In the genomic region with DNA sequence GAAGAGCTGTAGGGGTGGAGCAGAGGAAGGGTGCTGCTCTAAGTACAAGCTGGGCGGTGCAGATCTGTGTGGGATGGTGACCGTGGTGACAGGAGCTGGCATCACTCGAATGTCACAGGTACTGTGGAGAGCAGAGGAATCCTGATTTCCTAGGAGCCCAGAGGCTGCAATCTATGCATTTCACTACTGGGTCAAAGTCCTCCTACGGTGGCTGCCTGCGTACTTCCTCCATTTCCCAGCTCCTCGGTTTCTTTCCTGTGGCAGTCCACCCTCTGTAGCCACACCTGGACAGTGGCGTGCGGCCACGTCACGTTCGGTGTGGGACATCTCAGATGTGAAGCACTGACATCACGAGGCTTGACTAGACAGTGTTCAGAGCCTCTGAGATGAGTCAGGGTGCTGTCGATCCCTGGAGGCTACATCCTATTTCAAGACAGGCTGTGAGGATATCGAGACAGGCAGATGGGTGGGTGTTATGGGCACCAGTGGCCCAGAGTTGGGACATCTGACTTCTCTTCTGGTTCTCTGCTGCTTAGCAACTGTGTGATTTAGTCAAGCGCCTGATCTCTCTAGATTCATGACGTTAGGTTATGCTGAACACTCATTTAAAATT, we compare ENCODE assay signal across 17 mouse cellular contexts. TPM values are rescaled to one million over a fixed set of nuclear protein-coding genes. Genes with fewer than 3 reads are reported as not detected.
DNase-seq lines count a peak whose midpoint lies in the region; ATAC-seq and TF ChIP-seq lines count a peak whose summit lies in the region.
"Had no signal": no experiment of that assay in that cellular context is flagged by ENCODE, and none has a peak within 500 bp of the region (broad histone marks: within the 10 kb centered on the region; RNA-seq: fewer than 3 reads in every experiment).

No protein-coding gene starts in this region.

- DNase-seq in heart, adult 11 months, result peak; percentile 93
- DNase-seq in heart, postnatal 4 days, result no peak
- no peak for DNase-seq in lung, postnatal 0 days (ENCODE audit: low spot score)
- no peak for DNase-seq in lung, adult 2 months
- DNase-seq in urinary bladder, postnatal 14 days (ENCODE audit: low spot score), result no peak
- DNase-seq: adrenal gland, postnatal 14 days; cerebellum, postnatal 14 days; heart, adult 2 months; heart, postnatal 14 days; thymus, postnatal 4 days had no signal

- peaks cover 36% of the 10 kb centered on the region for H3K4me1 ChIP-seq in lung, postnatal 0 days (ENCODE audit: insufficient read depth, low read depth, low read length)
- H3K4me1 ChIP-seq in lung, adult 2 months (ENCODE audit: control insufficient read depth, insufficient read depth, low read length), result peaks cover 49% of the 10 kb centered on the region
- H3K4me1 ChIP-seq in neural tube, embryonic 15.5 days, result peaks cover 9% of the 10 kb centered on the region; the same call in 1 of the 2 replicates

- H3K4me3 ChIP-seq in lung, postnatal 0 days (ENCODE audit: low read depth, low read length), result no peak overlapping the region
- H3K4me3 ChIP-seq in lung, adult 2 months (replicated peaks; ENCODE audit: extremely low read depth, low read depth, low read length), result no peak overlapping the region
- H3K4me3 ChIP-seq in neural tube, embryonic 15.5 days (replicated peaks), result no peak overlapping the region
- H3K4me3 ChIP-seq: erythroblast, embryonic 14.5 days; heart, adult 2 months had no signal

- no peak overlapping the region for H3K4me2 ChIP-seq in lung, postnatal 0 days (replicated peaks; ENCODE audit: low read depth, low read length)
- H3K4me2 ChIP-seq in neural tube, embryonic 15.5 days, result no peak overlapping the region

- H3K9ac ChIP-seq in lung, postnatal 0 days (replicated peaks; ENCODE audit: low read depth), result no peak overlapping the region
- H3K9ac ChIP-seq in neural tube, embryonic 15.5 days (replicated peaks), result no peak overlapping the region
- H3K9ac ChIP-seq: liver, embryonic 14.5 days had no signal

- H3K27ac ChIP-seq in lung, postnatal 0 days (ENCODE audit: low read length), result peak overlapping the region; percentile 94
- no peak overlapping the region for H3K27ac ChIP-seq in neural tube, embryonic 15.5 days (replicated peaks)
- H3K27ac ChIP-seq: kidney, postnatal 0 days; liver, embryonic 14.5 days had no signal

- no peak for TF ChIP-seq CTCF in lung, postnatal 0 days (IDR thresholded peaks at IDR 0.05)
- TF ChIP-seq CTCF in lung, adult 2 months (IDR thresholded peaks at IDR 0.05; ENCODE audit: insufficient read depth, low read length), result no peak

- TF ChIP-seq EP300 in lung, postnatal 0 days (IDR thresholded peaks at IDR 0.05), result no peak

- no peaks in the 10 kb centered on the region for H3K36me3 ChIP-seq in lung, postnatal 0 days (ENCODE audit: insufficient read depth, low read length)
- no peaks in the 10 kb centered on the region for H3K36me3 ChIP-seq in neural tube, embryonic 15.5 days
- H3K36me3 ChIP-seq: G1E had no signal

- no peak for TF ChIP-seq POLR2A in lung, adult 2 months (IDR thresholded peaks at IDR 0.05; ENCODE audit: borderline replicate concordance, extremely low read depth, low read depth, low read length)

- no peaks in the 10 kb centered on the region for H3K27me3 ChIP-seq in lung, postnatal 0 days (replicated peaks; ENCODE audit: insufficient read depth, low read length)
- H3K27me3 ChIP-seq in neural tube, embryonic 15.5 days (replicated peaks), result no peaks in the 10 kb centered on the region

- H3K9me3 ChIP-seq in lung, postnatal 0 days (ENCODE audit: low read length), result no peaks in the 10 kb centered on the region
- H3K9me3 ChIP-seq in neural tube, embryonic 15.5 days (replicated peaks), result no peaks in the 10 kb centered on the region

- WGBS in lung, postnatal 0 days, result 80% methylated on average over 16 of the region's 16 CpGs
- 76% methylated on average over 16 of the region's 16 CpGs for WGBS in lung, adult 2 months
- 88% methylated on average over 16 of the region's 16 CpGs for WGBS in neural tube, embryonic 15.5 days

- no peak for ATAC-seq in lung, postnatal 0 days
- ATAC-seq in megakaryocyte, adult 5-6 weeks (ENCODE audit: poor library complexity, severe bottlenecking), result peak; percentile 43
- ATAC-seq in neural tube, embryonic 15.5 days (ENCODE audit: low FRiP score), result no peak

RNA-seq across cellular contexts. Expression of gene Krt80, which starts 3.4 kb away (rescaled TPM):
- 10 to 100 TPM; 10.1 to 11.2 TPM for total RNA-seq in heart, postnatal 4 days (2021)
- 19.6 and 26.3 TPM in 2 replicates for polyA plus RNA-seq in lung, postnatal 0 days (2015; fragmentation: Nextera tagmentation; extraction: Ambion mirVana)
- 130 and 155 TPM in 2 replicates for polyA plus RNA-seq in lung, adult 2 months (2012; rRNA removed)
- 44.3 and 45.8 TPM in 2 replicates for total RNA-seq in megakaryocyte, adult 5-6 weeks (2015)
- 31.7 and 37.8 TPM in 2 replicates for total RNA-seq in megakaryocyte, adult 5-6 weeks (2017)
- polyA plus RNA-seq in neural tube, embryonic 15.5 days (2015; fragmentation: Nextera tagmentation; extraction: Ambion mirVana), result 0.12 and 0.41 TPM in 2 replicates
- polyA plus RNA-seq: erythroblast, embryonic 14.5 days; G1E had no signal

RNA-seq across cellular contexts. Expression of gene Krt7, which starts 37.5 kb away (rescaled TPM):
- 1 to 10 TPM; 9.3 to 10.0 TPM for total RNA-seq in heart, postnatal 4 days (2021)
- polyA plus RNA-seq in lung, postnatal 0 days (2015; fragmentation: Nextera tagmentation; extraction: Ambion mirVana), result 430 and 463 TPM in 2 replicates
- 136 and 143 TPM in 2 replicates for polyA plus RNA-seq in lung, adult 2 months (2012; rRNA removed)
- 0.85 and 1.1 TPM in 2 replicates for total RNA-seq in megakaryocyte, adult 5-6 weeks (2015)
- 1.5 and 2.8 TPM in 2 replicates for total RNA-seq in megakaryocyte, adult 5-6 weeks (2017)
- 1.0 and 12.2 TPM in 2 replicates for polyA plus RNA-seq in neural tube, embryonic 15.5 days (2015; fragmentation: Nextera tagmentation; extraction: Ambion mirVana)
- total RNA-seq: layer of hippocampus, postnatal 25 days had no signal
- polyA plus RNA-seq: erythroblast, embryonic 14.5 days had no signal

Comparison
In these comparisons a context has a peak if more than half of its experiments do, and no peak if none do; other contexts are left out.
1. RNA of gene Krt80, which starts 3.4 kb away (polyA plus RNA-seq): 130 to 155 TPM in lung, adult 2 months and 19.6 to 26.3 TPM in lung, postnatal 0 days; 0.12 to 0.41 TPM in neural tube, embryonic 15.5 days; every median in the first group is over 10 times any median in the second.
2. RNA of gene Krt7, which starts 37.5 kb away (polyA plus RNA-seq): 430 to 463 TPM in lung, postnatal 0 days and 136 to 143 TPM in lung, adult 2 months; 1.0 to 12.2 TPM in neural tube, embryonic 15.5 days; every median in the first group is over 10 times any median in the second.